Comparison of ENCODE assay signal across 21 mouse cellular contexts in the genomic region with DNA sequence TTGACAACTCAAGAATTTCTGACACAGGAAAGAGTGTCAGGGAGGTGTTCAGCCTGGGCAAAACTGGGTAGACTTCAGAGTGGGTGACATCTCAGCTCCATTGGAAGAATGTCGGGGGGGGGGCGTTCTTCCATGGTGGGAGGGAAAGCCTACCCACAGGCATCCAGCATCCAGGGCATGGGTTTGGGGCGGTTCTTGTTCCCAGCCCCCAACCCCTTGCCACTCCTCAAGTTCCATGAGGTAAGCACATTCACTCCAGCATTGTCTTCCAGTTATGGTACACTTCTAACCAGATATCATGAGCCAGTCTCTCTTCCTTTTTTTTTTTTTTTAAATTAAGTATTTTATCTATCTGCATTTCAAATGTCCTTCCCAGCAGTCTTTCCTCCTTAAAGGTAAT.
DNase-seq lines count a peak whose midpoint lies in the region; ATAC-seq and TF ChIP-seq lines count a peak whose summit lies in the region.
"Had no signal": no experiment of that assay in that cellular context is flagged by ENCODE, and none has a peak within 500 bp of the region (broad histone marks: within the 10 kb centered on the region; RNA-seq: fewer than 3 reads in every experiment).

No protein-coding gene starts in this region.

- no peak overlapping the region for H3K27ac ChIP-seq in midbrain, embryonic 11.5 days (ENCODE audit: low read depth, low read length)
- no peak overlapping the region for H3K27ac ChIP-seq in midbrain, embryonic 13.5 days
- no peak overlapping the region for H3K27ac ChIP-seq in midbrain, embryonic 14.5 days (replicated peaks; ENCODE audit: low read depth, low read length)
- H3K27ac ChIP-seq in midbrain, postnatal 0 days (ENCODE audit: low read depth, low read length) = no peak overlapping the region
- no peak overlapping the region for H3K27ac ChIP-seq in midbrain, embryonic 15.5 days
- H3K27ac ChIP-seq in thymus, adult 2 months (ENCODE audit: control insufficient read depth, insufficient read depth, low read length) = no peak overlapping the region
- H3K27ac ChIP-seq: embryonic facial prominence, embryonic 15.5 days; forebrain, embryonic 10.5 days; forebrain, embryonic 12.5 days had no signal

- ATAC-seq in midbrain, embryonic 11.5 days (ENCODE audit: low FRiP score) = no peak
- ATAC-seq in midbrain, embryonic 13.5 days = no peak
- ATAC-seq in midbrain, embryonic 14.5 days (ENCODE audit: low FRiP score, low TSS enrichment) = peak; percentile 46; the same call in 1 of the 2 replicates
- no peak for ATAC-seq in midbrain, postnatal 0 days (ENCODE audit: low FRiP score)
- peak; percentile 65; the same call in 1 of the 2 replicates for ATAC-seq in midbrain, embryonic 15.5 days (replicated peaks)
- ATAC-seq: activated CD4-positive, CD25-positive, alpha-beta regulatory T cell, adult 4 months; forebrain, embryonic 16.5 days; Patski had no signal

- TF ChIP-seq POLR2A in thymus, adult 2 months (IDR thresholded peaks at IDR 0.05; ENCODE audit: control insufficient read depth, extremely low read depth, insufficient read depth, low read length, poor library complexity) = no peak

- no peaks in the 10 kb centered on the region for H3K27me3 ChIP-seq in midbrain, embryonic 11.5 days (ENCODE audit: control insufficient read depth, insufficient read depth, low read length)
- H3K27me3 ChIP-seq in midbrain, embryonic 13.5 days = peaks cover 18% of the 10 kb centered on the region; the same call in 1 of the 2 replicates
- peaks cover 8% of the 10 kb centered on the region; the same call in 1 of the 2 replicates for H3K27me3 ChIP-seq in midbrain, embryonic 14.5 days (ENCODE audit: control insufficient read depth, insufficient read depth, low read length)
- H3K27me3 ChIP-seq in midbrain, postnatal 0 days (ENCODE audit: insufficient read depth, low read length) = peaks cover 4% of the 10 kb centered on the region; the same call in 1 of the 2 replicates
- no peaks in the 10 kb centered on the region for H3K27me3 ChIP-seq in midbrain, embryonic 15.5 days (replicated peaks)
- H3K27me3 ChIP-seq in thymus, adult 2 months (ENCODE audit: control insufficient read depth, insufficient read depth, low read length) = no peaks in the 10 kb centered on the region
- H3K27me3 ChIP-seq: embryonic facial prominence, embryonic 15.5 days had no signal

- H3K4me1 ChIP-seq in midbrain, embryonic 11.5 days (ENCODE audit: control insufficient read depth, insufficient read depth, low read length) = peaks cover 2% of the 10 kb centered on the region; the same call in 1 of the 2 replicates
- H3K4me1 ChIP-seq in midbrain, embryonic 13.5 days (replicated peaks) = 0 out of 2 replicates have a peak, but pooled peaks cover 7% of the 10 kb centered on the region
- peaks cover 3% of the 10 kb centered on the region; the same call in 1 of the 2 replicates for H3K4me1 ChIP-seq in midbrain, embryonic 14.5 days (ENCODE audit: control insufficient read depth, insufficient read depth, low read length)
- no peaks in the 10 kb centered on the region for H3K4me1 ChIP-seq in midbrain, postnatal 0 days (ENCODE audit: insufficient read depth, low read length)
- H3K4me1 ChIP-seq in midbrain, embryonic 15.5 days = peaks cover 6% of the 10 kb centered on the region
- H3K4me1 ChIP-seq in thymus, adult 2 months (replicated peaks; ENCODE audit: control insufficient read depth, insufficient read depth, low read length) = no peaks in the 10 kb centered on the region

- H3K36me3 ChIP-seq in midbrain, embryonic 11.5 days (ENCODE audit: control insufficient read depth, insufficient read depth, low read length) = no peaks in the 10 kb centered on the region
- no peaks in the 10 kb centered on the region for H3K36me3 ChIP-seq in midbrain, embryonic 13.5 days
- no peaks in the 10 kb centered on the region for H3K36me3 ChIP-seq in midbrain, embryonic 14.5 days (ENCODE audit: control insufficient read depth, insufficient read depth, low read length)
- H3K36me3 ChIP-seq in midbrain, postnatal 0 days (ENCODE audit: insufficient read depth, low read length) = no peaks in the 10 kb centered on the region
- H3K36me3 ChIP-seq in midbrain, embryonic 15.5 days (replicated peaks) = no peaks in the 10 kb centered on the region
- no peaks in the 10 kb centered on the region for H3K36me3 ChIP-seq in thymus, adult 2 months (ENCODE audit: control insufficient read depth, insufficient read depth, low read length)
- H3K36me3 ChIP-seq: embryonic facial prominence, embryonic 15.5 days; forebrain, embryonic 10.5 days; forebrain, embryonic 12.5 days had no signal

- no peaks in the 10 kb centered on the region for H3K9me3 ChIP-seq in midbrain, embryonic 11.5 days (ENCODE audit: control insufficient read depth, low read length)
- H3K9me3 ChIP-seq in midbrain, embryonic 13.5 days = no peaks in the 10 kb centered on the region
- H3K9me3 ChIP-seq in midbrain, embryonic 14.5 days (ENCODE audit: control insufficient read depth, low read length) = no peaks in the 10 kb centered on the region
- H3K9me3 ChIP-seq in midbrain, postnatal 0 days (ENCODE audit: low read length) = no peaks in the 10 kb centered on the region
- H3K9me3 ChIP-seq in midbrain, embryonic 15.5 days = no peaks in the 10 kb centered on the region
- H3K9me3 ChIP-seq: embryonic facial prominence, embryonic 15.5 days; forebrain, embryonic 10.5 days; forebrain, embryonic 12.5 days had no signal

- 80% methylated on average over 3 of the region's 3 CpGs for WGBS in midbrain, embryonic 11.5 days
- 61% methylated on average over 3 of the region's 3 CpGs for WGBS in midbrain, embryonic 13.5 days
- WGBS in midbrain, embryonic 14.5 days = 53% methylated on average over 3 of the region's 3 CpGs
- 60% methylated on average over 3 of the region's 3 CpGs for WGBS in midbrain, postnatal 0 days
- WGBS in midbrain, embryonic 15.5 days = 78% methylated on average over 3 of the region's 3 CpGs
- WGBS in thymus, adult 2 months = 96% methylated on average over 3 of the region's 3 CpGs

- H3K4me2 ChIP-seq in midbrain, embryonic 11.5 days = no peak overlapping the region
- no peak overlapping the region for H3K4me2 ChIP-seq in midbrain, embryonic 13.5 days (replicated peaks)
- no peak overlapping the region for H3K4me2 ChIP-seq in midbrain, embryonic 14.5 days (ENCODE audit: low read length)
- H3K4me2 ChIP-seq in midbrain, postnatal 0 days (ENCODE audit: low read depth, low read length, poor library complexity, severe bottlenecking) = no peak overlapping the region
- no peak overlapping the region for H3K4me2 ChIP-seq in midbrain, embryonic 15.5 days
- H3K4me2 ChIP-seq: embryonic facial prominence, embryonic 15.5 days; forebrain, embryonic 12.5 days had no signal

- DNase-seq in midbrain, embryonic 11.5 days (ENCODE audit: low spot score, missing footprints) = peak; percentile 65
- no peak for DNase-seq in midbrain, embryonic 14.5 days
- no peak for DNase-seq in midbrain, postnatal 0 days (ENCODE audit: low spot score)
- DNase-seq in MN1 (ENCODE audit: low spot score) = no peak
- DNase-seq in thymus, adult 2 months = no peak
- DNase-seq: adrenal gland, adult 8-10 months; adrenal gland, postnatal 14 days; adrenal gland, postnatal 36 days; cerebellum, adult 11-12 months; cerebellum, adult 2 months; cerebellum, adult 9-10 months; cerebellum, postnatal 25 days had no signal

- H3K9ac ChIP-seq in midbrain, embryonic 11.5 days (ENCODE audit: low read length) = no peak overlapping the region
- no peak overlapping the region for H3K9ac ChIP-seq in midbrain, embryonic 13.5 days (replicated peaks)
- H3K9ac ChIP-seq in midbrain, embryonic 14.5 days (replicated peaks; ENCODE audit: low read length) = no peak overlapping the region
- no peak overlapping the region for H3K9ac ChIP-seq in midbrain, postnatal 0 days (replicated peaks; ENCODE audit: low read length, poor library complexity, severe bottlenecking)
- no peak overlapping the region for H3K9ac ChIP-seq in midbrain, embryonic 15.5 days
- H3K9ac ChIP-seq: embryonic facial prominence, embryonic 15.5 days; forebrain, embryonic 12.5 days had no signal

- TF ChIP-seq CTCF in midbrain, postnatal 0 days (IDR thresholded peaks at IDR 0.05) = no peak
- TF ChIP-seq CTCF in thymus, adult 2 months (IDR thresholded peaks at IDR 0.05; ENCODE audit: borderline replicate concordance, control insufficient read depth, extremely low read depth, insufficient read depth, low read length, poor library complexity) = no peak

- no peak overlapping the region for H3K4me3 ChIP-seq in midbrain, embryonic 11.5 days (ENCODE audit: low read depth, low read length)
- H3K4me3 ChIP-seq in midbrain, embryonic 13.5 days (replicated peaks) = no peak overlapping the region
- no peak overlapping the region for H3K4me3 ChIP-seq in midbrain, embryonic 14.5 days (replicated peaks; ENCODE audit: low read depth, low read length)
- no peak overlapping the region for H3K4me3 ChIP-seq in midbrain, postnatal 0 days (ENCODE audit: low read depth, low read length)
- no peak overlapping the region for H3K4me3 ChIP-seq in midbrain, embryonic 15.5 days
- no peak overlapping the region for H3K4me3 ChIP-seq in thymus, adult 2 months (ENCODE audit: control insufficient read depth, insufficient read depth, low read length)
- H3K4me3 ChIP-seq: embryonic facial prominence, embryonic 15.5 days; erythroblast, embryonic 14.5 days; forebrain, embryonic 10.5 days; forebrain, embryonic 12.5 days had no signal

Comparison
In these comparisons a context has a peak if more than half of its experiments do, and no peak if none do; other contexts are left out.
1. ATAC-seq: peak in midbrain, embryonic 14.5 days (single experiment) and midbrain, embryonic 15.5 days (single experiment); none in midbrain, embryonic 11.5 days (single experiment), midbrain, embryonic 13.5 days (single experiment) and midbrain, postnatal 0 days (single experiment).